ENCODE assay signal across 8 mouse cellular contexts in the genomic region with DNA sequence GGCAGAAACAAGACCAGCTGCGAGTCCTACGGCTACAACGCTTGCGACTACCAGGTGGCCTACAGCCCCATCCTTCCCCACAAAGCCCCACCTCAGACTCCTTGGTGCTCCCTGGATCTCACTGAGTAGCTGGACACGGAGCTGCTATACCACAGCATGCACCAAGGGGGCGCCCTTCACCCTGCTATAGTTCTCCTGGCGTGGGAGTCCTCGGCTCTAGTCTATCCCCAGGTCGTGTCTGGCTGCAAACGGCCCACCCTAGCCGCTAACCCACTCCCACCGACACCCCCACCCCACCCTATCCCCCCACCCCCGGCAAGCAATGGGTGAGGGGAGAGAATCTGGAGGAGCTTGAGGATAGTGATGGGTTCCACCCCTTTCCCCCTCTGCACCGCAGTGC. TPM values are rescaled to one million over a fixed set of nuclear protein-coding genes. Genes with fewer than 3 reads are reported as not detected.
DNase-seq lines count a peak whose midpoint lies in the region; ATAC-seq and TF ChIP-seq lines count a peak whose summit lies in the region.

No protein-coding gene starts in this region.

- H3K4me2 ChIP-seq in embryonic facial prominence, embryonic 13.5 days = peak overlapping the region; percentile 37
- peak overlapping the region; percentile 54 for H3K4me2 ChIP-seq in heart, embryonic 15.5 days

- H3K4me1 ChIP-seq in embryonic facial prominence, embryonic 13.5 days = peaks cover 22% of the 10 kb centered on the region
- peaks cover 25% of the 10 kb centered on the region for H3K4me1 ChIP-seq in heart, embryonic 15.5 days (replicated peaks)
- H3K4me1 ChIP-seq in lung, adult 2 months (ENCODE audit: control insufficient read depth, insufficient read depth, low read length) = peaks cover 3% of the 10 kb centered on the region; the same call in 1 of the 2 replicates

- peaks cover 4% of the 10 kb centered on the region; the same call in 1 of the 2 replicates for H3K27me3 ChIP-seq in embryonic facial prominence, embryonic 13.5 days
- H3K27me3 ChIP-seq in heart, embryonic 15.5 days = peaks cover 8% of the 10 kb centered on the region; the same call in 1 of the 2 replicates

- no peak for TF ChIP-seq POLR2A in lung, adult 2 months (IDR thresholded peaks at IDR 0.05; ENCODE audit: borderline replicate concordance, extremely low read depth, low read depth, low read length)

- TF ChIP-seq CTCF in lung, adult 2 months (IDR thresholded peaks at IDR 0.05; ENCODE audit: insufficient read depth, low read length) = peak; percentile 92

- H3K9me3 ChIP-seq in embryonic facial prominence, embryonic 13.5 days = no peaks in the 10 kb centered on the region
- H3K9me3 ChIP-seq in heart, embryonic 15.5 days (replicated peaks) = no peaks in the 10 kb centered on the region

- peak; percentile 17; the same call in 1 of the 2 replicates for ATAC-seq in embryonic facial prominence, embryonic 13.5 days (ENCODE audit: insufficient number of reproducible peaks, insufficient read depth, low FRiP score, low TSS enrichment, low read depth)
- ATAC-seq in heart, embryonic 15.5 days (replicated peaks; ENCODE audit: insufficient number of reproducible peaks, insufficient read depth, low FRiP score, low read depth) = peak; percentile 41
- ATAC-seq in neutrophil, adult 5-6 weeks (ENCODE audit: extremely low read depth, insufficient number of reproducible peaks, low FRiP score, poor library complexity, severe bottlenecking) = peak; percentile 45

- H3K27ac ChIP-seq in embryonic facial prominence, embryonic 13.5 days = no peak overlapping the region
- no peak overlapping the region for H3K27ac ChIP-seq in heart, embryonic 15.5 days

- no peak overlapping the region for H3K9ac ChIP-seq in embryonic facial prominence, embryonic 13.5 days
- H3K9ac ChIP-seq in heart, embryonic 15.5 days = no peak overlapping the region

- peak; percentile 88 to 90 for DNase-seq in B cell, adult 2 months
- DNase-seq in Muller cell, postnatal 12 days (ENCODE audit: inconsistent ontology term) = peak; percentile 50
- DNase-seq in kidney, postnatal 10 days = peak; percentile 84
- peak; percentile 77 for DNase-seq in lung, adult 2 months
- DNase-seq in urinary bladder, adult 2 months (ENCODE audit: low spot score) = peak; percentile 67

- no peak overlapping the region for H3K4me3 ChIP-seq in embryonic facial prominence, embryonic 13.5 days
- H3K4me3 ChIP-seq in heart, embryonic 15.5 days = peak overlapping the region; percentile 16
- H3K4me3 ChIP-seq in lung, adult 2 months (replicated peaks; ENCODE audit: extremely low read depth, low read depth, low read length) = no peak overlapping the region

- WGBS in embryonic facial prominence, embryonic 13.5 days = 4% methylated on average over 14 of the region's 14 CpGs
- 6% methylated on average over 14 of the region's 14 CpGs for WGBS in heart, embryonic 15.5 days
- 9% methylated on average over 14 of the region's 14 CpGs for WGBS in lung, adult 2 months

- no peaks in the 10 kb centered on the region for H3K36me3 ChIP-seq in embryonic facial prominence, embryonic 13.5 days
- H3K36me3 ChIP-seq in heart, embryonic 15.5 days = no peaks in the 10 kb centered on the region

RNA-seq across cellular contexts. Expression of a gene that starts 7.2 kb away (rescaled TPM):
- 0.50 TPM in 1 of 2 replicates, not detected in the other for polyA plus RNA-seq in embryonic facial prominence, embryonic 13.5 days (2015; fragmentation: Nextera tagmentation; extraction: Ambion mirVana)
- 0.34 and 0.65 TPM in 2 replicates for polyA plus RNA-seq in heart, embryonic 15.5 days (2015; fragmentation: Nextera tagmentation; extraction: Ambion mirVana)
- 0.18 and 0.33 TPM in 2 replicates for polyA plus RNA-seq in lung, adult 2 months (2012; rRNA removed)
- 0.58 and 0.86 TPM in 2 replicates for total RNA-seq in neutrophil, adult 5-6 weeks (2017)
- polyA plus RNA-seq in urinary bladder, adult 2 months (2012; rRNA removed) = 0.06 TPM in 1 of 2 replicates, not detected in the other

RNA-seq across cellular contexts. Expression of a gene that starts 8.3 kb away (rescaled TPM):
- 19.0 and 20.4 TPM in 2 replicates for polyA plus RNA-seq in embryonic facial prominence, embryonic 13.5 days (2015; fragmentation: Nextera tagmentation; extraction: Ambion mirVana)
- polyA plus RNA-seq in heart, embryonic 15.5 days (2015; fragmentation: Nextera tagmentation; extraction: Ambion mirVana) = 20.9 and 28.3 TPM in 2 replicates
- polyA plus RNA-seq in lung, adult 2 months (2012; rRNA removed) = 55.7 and 56.0 TPM in 2 replicates
- total RNA-seq in neutrophil, adult 5-6 weeks (2017) = 73.8 and 95.0 TPM in 2 replicates
- polyA plus RNA-seq in urinary bladder, adult 2 months (2012; rRNA removed) = 48.2 and 55.4 TPM in 2 replicates

RNA-seq across cellular contexts. Expression of a gene that starts 8.4 kb away (rescaled TPM):
- 0.74 and 1.3 TPM in 2 replicates for polyA plus RNA-seq in embryonic facial prominence, embryonic 13.5 days (2015; fragmentation: Nextera tagmentation; extraction: Ambion mirVana)
- 2.7 and 3.8 TPM in 2 replicates for polyA plus RNA-seq in heart, embryonic 15.5 days (2015; fragmentation: Nextera tagmentation; extraction: Ambion mirVana)
- polyA plus RNA-seq in lung, adult 2 months (2012; rRNA removed) = 12.0 and 12.8 TPM in 2 replicates
- 21.6 and 23.1 TPM in 2 replicates for total RNA-seq in neutrophil, adult 5-6 weeks (2017)
- 3.1 and 3.4 TPM in 2 replicates for polyA plus RNA-seq in urinary bladder, adult 2 months (2012; rRNA removed)

RNA-seq across cellular contexts. Expression of a gene that starts 19.2 kb away (rescaled TPM):
- 0.66 and 0.99 TPM in 2 replicates for polyA plus RNA-seq in embryonic facial prominence, embryonic 13.5 days (2015; fragmentation: Nextera tagmentation; extraction: Ambion mirVana)
- 0.97 and 1.5 TPM in 2 replicates for polyA plus RNA-seq in heart, embryonic 15.5 days (2015; fragmentation: Nextera tagmentation; extraction: Ambion mirVana)
- 0.06 TPM in 1 of 2 replicates, not detected in the other for polyA plus RNA-seq in lung, adult 2 months (2012; rRNA removed)
- 3.9 and 8.8 TPM in 2 replicates for total RNA-seq in neutrophil, adult 5-6 weeks (2017)
- 0.22 TPM in 1 of 2 replicates, not detected in the other for polyA plus RNA-seq in urinary bladder, adult 2 months (2012; rRNA removed)

RNA-seq across cellular contexts. Expression of a gene that starts 19.2 kb away (rescaled TPM):
- 41.4 and 43.4 TPM in 2 replicates for polyA plus RNA-seq in embryonic facial prominence, embryonic 13.5 days (2015; fragmentation: Nextera tagmentation; extraction: Ambion mirVana)
- polyA plus RNA-seq in heart, embryonic 15.5 days (2015; fragmentation: Nextera tagmentation; extraction: Ambion mirVana) = 84.6 and 105 TPM in 2 replicates
- 180 and 191 TPM in 2 replicates for polyA plus RNA-seq in lung, adult 2 months (2012; rRNA removed)
- 80.2 and 108 TPM in 2 replicates for total RNA-seq in neutrophil, adult 5-6 weeks (2017)
- 90.0 and 106 TPM in 2 replicates for polyA plus RNA-seq in urinary bladder, adult 2 months (2012; rRNA removed)
